Mouse (Mus musculus) spleen, adult 12 weeks (tissue): ENCODE results near the gene Slc25a29.

Experiments
- DNase-seq: peaks from one replicate; pipeline ENCODE4 v3.0.0; 2022; ENCODE audit warnings: low spot score

The Slc25a29 gene

GRCm38 (mm10) chr12:108833408-108833807 lies 2.3 kb downstream of the Slc25a29 start:
- no peak for DNase-seq

GRCm38 (mm10) chr12:108832851-108833250 lies 2.8 kb downstream of the Slc25a29 start:
- DNase-seq = no peak

GRCm38 (mm10) chr12:108831966-108832643 lies 3.6 kb downstream of the Slc25a29 start:
- no peak for DNase-seq

GRCm38 (mm10) chr12:108830358-108830757 lies 5.3 kb downstream of the Slc25a29 start:
- DNase-seq = no peak

- no peak for DNase-seq
These were observed 6.0 kb downstream of the Slc25a29 start for GRCm38 (mm10) chr12:108829636-108830035.

- no peak for DNase-seq
These were observed 8.0 kb downstream of the Slc25a29 start for GRCm38 (mm10) chr12:108827641-108828040.

- DNase-seq = no peak
These were observed 8.6 kb downstream of the Slc25a29 start for GRCm38 (mm10) chr12:108826958-108827535.

- DNase-seq = no peak
These were observed 9.3 kb downstream of the Slc25a29 start for GRCm38 (mm10) chr12:108826282-108826957.

GRCm38 (mm10) chr12:108825561-108826224 lies 10.0 kb downstream of the Slc25a29 start:
- DNase-seq = no peak

- DNase-seq = no peak
These were observed 11.3 kb downstream of the Slc25a29 start for GRCm38 (mm10) chr12:108824225-108824874.

GRCm38 (mm10) chr12:108823036-108823435 lies 12.6 kb downstream of the Slc25a29 start:
- DNase-seq = no peak

- no peak for DNase-seq
These were observed 15.2 kb downstream of the Slc25a29 start for GRCm38 (mm10) chr12:108820461-108820860.

- no peak for DNase-seq
These were observed 19.1 kb downstream of the Slc25a29 start for GRCm38 (mm10) chr12:108816569-108816968.

GRCm38 (mm10) chr12:108814470-108814869 lies 21.2 kb downstream of the Slc25a29 start:
- DNase-seq = no peak

- DNase-seq = no peak
These were observed 23.2 kb downstream of the Slc25a29 start for GRCm38 (mm10) chr12:108812463-108812862.

GRCm38 (mm10) chr12:108811133-108811532 lies 24.6 kb downstream of the Slc25a29 start:
- DNase-seq = no peak

GRCm38 (mm10) chr12:108810309-108810708 lies 25.4 kb downstream of the Slc25a29 start:
- no peak for DNase-seq

- no peak for DNase-seq
These were observed 25.9 kb downstream of the Slc25a29 start for GRCm38 (mm10) chr12:108809771-108810170.

- no peak for DNase-seq
These were observed 27.2 kb downstream of the Slc25a29 start for GRCm38 (mm10) chr12:108808465-108808864.

GRCm38 (mm10) chr12:108804388-108804787 lies 31.3 kb downstream of the Slc25a29 start:
- DNase-seq = no peak

- DNase-seq = no peak
These were observed 34.1 kb downstream of the Slc25a29 start for GRCm38 (mm10) chr12:108801613-108802012.

- no peak for DNase-seq
These were observed 40.6 kb downstream of the Slc25a29 start for GRCm38 (mm10) chr12:108794979-108795537.
